Mouse (Mus musculus) liver, embryonic 15.5 days (tissue): ENCODE measurements around the gene Senp3. TPM values are rescaled to one million over a fixed set of nuclear protein-coding genes. Genes with fewer than 3 reads are reported as not detected.

Source experiments
- ATAC-seq: fragments of 200-750 bp; cut with Nextera tagmentation; 2 replicates; pipeline ENCODE4 v1.8.0; 2017; ENCODE audit warnings: moderate number of reproducible peaks, mild to moderate bottlenecking, moderate library complexity; ENCODE audit not compliant: insufficient read depth
- H3K27ac ChIP-seq: fragments of 300-500 bp; sonication (generic); replicated peaks from 2 replicates; pipeline ENCODE4 v1.5.1; 2015; ENCODE audit warnings: mild to moderate bottlenecking, inconsistent platforms
- H3K27me3 ChIP-seq: fragments of 300-500 bp; sonication (generic); 2 replicates; pipeline ENCODE4 v1.6.1; 2015; ENCODE audit warnings: mild to moderate bottlenecking, inconsistent platforms
- H3K36me3 ChIP-seq: fragments of 300-500 bp; sonication (generic); replicated peaks from 2 replicates; pipeline ENCODE4 v1.6.1; 2015; ENCODE audit warnings: moderate library complexity, mild to moderate bottlenecking, inconsistent platforms
- H3K4me1 ChIP-seq: fragments of 300-500 bp; sonication (generic); replicated peaks from 2 replicates; pipeline ENCODE4 v1.6.1; 2015; ENCODE audit warnings: inconsistent platforms
- H3K4me2 ChIP-seq: fragments of 300-500 bp; sonication (generic); 2 replicates; pipeline ENCODE4 v1.6.1; 2015; ENCODE audit warnings: moderate library complexity, mild to moderate bottlenecking, inconsistent platforms
- H3K4me3 ChIP-seq: fragments of 300-500 bp; sonication (generic); replicated peaks from 2 replicates; pipeline ENCODE4 v1.5.1; 2015; ENCODE audit warnings: mild to moderate bottlenecking, inconsistent platforms
- H3K9ac ChIP-seq: fragments of 300-500 bp; sonication (generic); 2 replicates; pipeline ENCODE4 v1.6.1; 2015; ENCODE audit warnings: moderate library complexity, mild to moderate bottlenecking, inconsistent platforms
- H3K9me3 ChIP-seq: fragments of 300-500 bp; sonication (generic); replicated peaks from 2 replicates; pipeline ENCODE4 v1.6.1; 2016; ENCODE audit warnings: inconsistent platforms
- WGBS: fragments of 180-500 bp; shearing (Covaris S2); methylation state at CpG from one replicate; pipeline ENCODE4 v1.1.7; 2015; ENCODE audit warnings: mixed read lengths; ENCODE audit not compliant: insufficient replicate concordance; 5-methylcytosine and 5-hydroxymethylcytosine counted together
- polyA plus RNA-seq: library from polyadenylated mRNA; unstranded; fragments of >200 nt; fragmentation: Nextera tagmentation; extraction: Ambion mirVana; gene quantifications from 2 replicates; pipeline ENCODE4 v1.2.1, GENCODE M21; 2015

Gene Senp3
- polyA plus RNA-seq, 1 experiment from 2014 or later: 23.9 TPM

GRCm38 (mm10) chr11:69714636-69715329 is 32.9 kb upstream of the Senp3 start:
- Histone ChIP-seq H3K9me3 (no peaks in the 10 kb centered on the region), H3K27me3 (no peaks in the 10 kb centered on the region), H3K27ac (no peak overlapping the region), H3K4me3 (no peak overlapping the region), H3K36me3 (no peaks in the 10 kb centered on the region), H3K9ac (no peak overlapping the region), H3K4me2 (no peak overlapping the region), H3K4me1 (peaks cover 53% of the 10 kb centered on the region)
- no peak for ATAC-seq
- 81% methylated on average over 18 of the region's 18 CpGs for WGBS

DNA sequence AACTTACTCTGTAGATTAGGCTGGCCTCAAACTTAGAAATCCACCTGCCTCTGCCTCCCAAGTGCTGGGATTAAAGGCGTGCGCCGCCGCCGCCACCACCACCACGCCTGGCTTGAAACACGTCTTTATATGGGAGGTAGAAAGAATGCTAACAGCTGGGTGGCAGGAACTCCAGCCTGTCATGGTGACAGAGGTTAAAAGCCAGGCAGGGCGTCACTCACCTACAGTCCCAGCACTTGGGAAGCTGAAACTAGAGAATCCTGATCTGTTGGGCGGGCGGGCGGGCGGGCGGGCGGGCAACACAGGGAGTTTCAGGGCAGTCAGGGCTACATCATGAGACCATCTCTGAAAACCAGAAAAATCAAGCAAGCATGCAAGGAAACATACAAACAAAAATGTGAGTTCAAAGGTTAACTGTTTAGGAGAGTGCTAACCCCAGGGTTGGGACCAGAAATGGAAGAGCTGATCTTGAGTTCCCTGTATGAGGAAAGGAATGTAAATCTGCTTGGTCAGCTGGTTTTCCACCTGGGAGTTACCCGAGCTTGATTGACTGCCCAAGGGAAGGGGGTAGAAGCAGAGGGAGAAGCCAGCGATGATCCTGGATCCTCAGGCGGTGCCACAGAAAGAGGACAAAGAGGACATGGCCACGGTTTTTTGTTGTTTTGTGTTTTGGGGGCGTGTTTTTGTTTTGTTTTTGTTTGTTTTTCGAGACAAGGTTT is 31.2 kb upstream of the Senp3 start:
- Histone ChIP-seq H3K9me3 (no peaks in the 10 kb centered on the region), H3K27me3 (no peaks in the 10 kb centered on the region), H3K9ac (no peak overlapping the region), H3K4me2 (no peak overlapping the region), H3K36me3 (no peaks in the 10 kb centered on the region), H3K27ac (no peak overlapping the region), H3K4me3 (no peak overlapping the region), H3K4me1 (peaks cover 48% of the 10 kb centered on the region)
- ATAC-seq: no peak
- 79% methylated on average over 20 of the region's 20 CpGs for WGBS

GRCm38 (mm10) chr11:69711082-69711481 is 29.2 kb upstream of the Senp3 start:
- Histone ChIP-seq H3K36me3 (no peaks in the 10 kb centered on the region), H3K4me3 (no peak overlapping the region), H3K27me3 (no peaks in the 10 kb centered on the region), H3K9ac (no peak overlapping the region), H3K9me3 (no peaks in the 10 kb centered on the region), H3K27ac (no peak overlapping the region), H3K4me1 (peaks cover 38% of the 10 kb centered on the region), H3K4me2 (no peak overlapping the region)
- ATAC-seq: no peak
- WGBS: 73% methylated on average over 2 of the region's 2 CpGs

GRCm38 (mm10) chr11:69710470-69710869 is 28.6 kb upstream of the Senp3 start:
- H3K9ac ChIP-seq: no peak overlapping the region
- H3K9me3 ChIP-seq: no peaks in the 10 kb centered on the region
- peaks cover 36% of the 10 kb centered on the region for H3K4me1 ChIP-seq
- 60% methylated on average over 3 of the region's 3 CpGs for WGBS
- H3K36me3 ChIP-seq: no peaks in the 10 kb centered on the region
- H3K27me3 ChIP-seq: no peaks in the 10 kb centered on the region
- no peak overlapping the region for H3K4me2 ChIP-seq
- H3K4me3 ChIP-seq: no peak overlapping the region
- ATAC-seq: no peak
- H3K27ac ChIP-seq: peak overlapping the region; percentile 38; the same call in 1 of the 2 replicates

- peak; percentile 51; the same call in 1 of the 2 replicates for ATAC-seq
- peak overlapping the region; percentile 38 for H3K27ac ChIP-seq
- no peaks in the 10 kb centered on the region for H3K27me3 ChIP-seq
- peaks cover 34% of the 10 kb centered on the region for H3K4me1 ChIP-seq
- 43% methylated on average over 11 of the region's 11 CpGs for WGBS
- H3K36me3 ChIP-seq: no peaks in the 10 kb centered on the region
- no peak overlapping the region for H3K4me2 ChIP-seq
- no peaks in the 10 kb centered on the region for H3K9me3 ChIP-seq
- no peak overlapping the region for H3K4me3 ChIP-seq
- H3K9ac ChIP-seq: no peak overlapping the region
Observed at GRCm38 (mm10) chr11:69709554-69710446, 27.9 kb upstream of the Senp3 start.

GRCm38 (mm10) chr11:69708614-69709265 is 26.9 kb upstream of the Senp3 start:
- Histone ChIP-seq H3K4me1 (peaks cover 36% of the 10 kb centered on the region), H3K4me3 (no peak overlapping the region), H3K36me3 (no peaks in the 10 kb centered on the region), H3K4me2 (no peak overlapping the region), H3K27ac (no peak overlapping the region), H3K9me3 (no peaks in the 10 kb centered on the region), H3K9ac (no peak overlapping the region), H3K27me3 (no peaks in the 10 kb centered on the region)
- 74% methylated on average over 3 of the region's 3 CpGs for WGBS
- ATAC-seq: no peak

DNA sequence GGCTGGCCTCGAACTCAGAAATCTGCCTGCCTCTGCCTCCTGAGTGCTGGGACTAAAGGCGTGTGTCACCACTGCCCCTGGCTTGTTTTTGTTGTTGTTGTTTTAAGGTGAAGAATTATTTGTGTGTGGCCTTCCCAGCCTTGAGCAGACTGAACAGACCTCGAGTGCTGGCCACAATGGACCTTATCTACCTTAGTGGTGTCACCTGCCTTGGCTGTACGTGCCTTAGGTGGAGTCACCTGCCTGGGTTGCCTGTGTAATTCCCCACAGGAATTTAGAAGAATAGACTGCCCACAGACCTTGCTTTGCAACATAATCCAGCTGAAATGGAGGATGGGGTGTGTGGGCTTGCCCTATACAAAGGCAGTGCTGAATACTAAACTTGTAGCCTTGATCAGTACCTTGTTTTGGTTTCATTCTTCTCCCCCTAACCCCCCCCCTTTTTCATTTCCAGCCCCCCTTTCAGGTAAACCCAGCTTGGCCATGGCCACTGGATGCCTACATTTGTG is 26.0 kb upstream of the Senp3 start:
- H3K27me3 ChIP-seq: no peaks in the 10 kb centered on the region
- 71% methylated on average over 4 of the region's 4 CpGs for WGBS
- ATAC-seq: no peak
- H3K36me3 ChIP-seq: no peaks in the 10 kb centered on the region
- H3K9ac ChIP-seq: no peak overlapping the region
- no peak overlapping the region for H3K4me2 ChIP-seq
- no peak overlapping the region for H3K4me3 ChIP-seq
- H3K4me1 ChIP-seq: peaks cover 36% of the 10 kb centered on the region
- no peaks in the 10 kb centered on the region for H3K9me3 ChIP-seq
- H3K27ac ChIP-seq: no peak overlapping the region

DNA sequence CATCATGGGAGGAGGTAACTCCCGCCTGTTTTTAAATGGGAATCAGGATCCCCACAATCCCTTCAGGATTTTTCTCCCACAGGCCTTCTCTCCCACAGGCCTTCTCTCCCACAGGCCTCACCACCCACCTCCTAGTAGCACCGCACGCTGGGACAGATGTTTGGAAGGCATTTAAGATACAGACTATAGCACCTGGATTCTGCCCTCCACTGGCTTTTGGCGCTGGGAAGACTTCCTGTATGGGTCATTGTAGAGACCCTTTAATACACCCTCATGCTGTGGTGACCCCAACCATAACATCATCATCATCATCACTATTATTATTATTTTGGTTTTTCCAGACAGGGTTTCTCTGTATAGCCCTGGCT is 25.6 kb upstream of the Senp3 start:
- Histone ChIP-seq H3K9me3 (no peaks in the 10 kb centered on the region), H3K9ac (no peak overlapping the region), H3K36me3 (no peaks in the 10 kb centered on the region), H3K27me3 (no peaks in the 10 kb centered on the region), H3K4me2 (no peak overlapping the region), H3K4me1 (peaks cover 36% of the 10 kb centered on the region), H3K27ac (no peak overlapping the region), H3K4me3 (no peak overlapping the region)
- ATAC-seq: no peak
- 82% methylated on average over 4 of the region's 4 CpGs for WGBS

- H3K36me3 ChIP-seq: no peaks in the 10 kb centered on the region
- H3K4me1 ChIP-seq: peaks cover 36% of the 10 kb centered on the region
- 61% methylated on average over 6 of the region's 6 CpGs for WGBS
- H3K4me3 ChIP-seq: no peak overlapping the region
- H3K27ac ChIP-seq: no peak overlapping the region
- no peak overlapping the region for H3K9ac ChIP-seq
- H3K4me2 ChIP-seq: no peak overlapping the region
- H3K27me3 ChIP-seq: no peaks in the 10 kb centered on the region
- H3K9me3 ChIP-seq: no peaks in the 10 kb centered on the region
- ATAC-seq: no peak
Observed at GRCm38 (mm10) chr11:69706775-69707479, 25.0 kb upstream of the Senp3 start.

DNA sequence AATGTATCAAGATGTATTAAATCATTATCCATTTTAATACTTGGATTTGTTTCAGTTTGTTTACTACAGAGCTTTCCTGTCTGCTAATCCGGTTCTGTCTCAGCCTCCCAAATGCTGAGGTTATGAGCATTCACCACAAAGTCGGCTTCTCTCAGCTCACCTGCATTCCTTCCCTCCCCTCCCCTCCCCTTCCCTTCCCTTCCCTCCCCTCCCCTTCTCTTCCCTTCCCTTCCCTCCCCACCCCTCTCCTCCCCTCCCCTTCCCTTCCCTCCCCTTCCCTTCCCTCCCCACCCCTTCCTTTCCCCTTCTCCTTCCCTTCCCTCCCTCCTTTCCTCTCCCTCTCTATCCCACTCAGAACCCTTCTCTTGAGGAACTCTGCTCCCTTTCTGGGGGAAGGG is 22.7 kb upstream of the Senp3 start:
- no peak overlapping the region for H3K4me3 ChIP-seq
- H3K36me3 ChIP-seq: no peaks in the 10 kb centered on the region
- no peak overlapping the region for H3K4me2 ChIP-seq
- H3K9me3 ChIP-seq: no peaks in the 10 kb centered on the region
- peaks cover 24% of the 10 kb centered on the region for H3K4me1 ChIP-seq
- no peak overlapping the region for H3K9ac ChIP-seq
- H3K27ac ChIP-seq: no peak overlapping the region
- no peaks in the 10 kb centered on the region for H3K27me3 ChIP-seq
- no peak for ATAC-seq
- 39% methylated on average over 2 of the region's 2 CpGs for WGBS
